Mouse (Mus musculus): ENCODE data around the gene Nap1l5. TPM values are rescaled to one million over a fixed set of nuclear protein-coding genes. Genes with fewer than 3 reads are reported as not detected.

Nap1l5 gene
- polyA plus RNA-seq, 1 experiment from 2014 or later: 0.19 TPM

- Histone ChIP-seq H3K27ac (ENCODE audit: low read depth) (no peak overlapping the region), H3K9me3 (ENCODE audit: low read length) (no peaks in the 10 kb centered on the region), H3K9ac (replicated peaks) (no peak overlapping the region), H3K36me3 (replicated peaks; ENCODE audit: insufficient read depth, low read length) (no peaks in the 10 kb centered on the region; the same call in 1 of the 2 replicates), H3K4me3 (ENCODE audit: low read depth, low read length) (no peak overlapping the region), H3K4me1 (ENCODE audit: insufficient read depth) (no peaks in the 10 kb centered on the region), H3K4me2 (ENCODE audit: low read depth, low read length) (no peak overlapping the region), H3K27me3 (ENCODE audit: insufficient read depth, low read length) (no peaks in the 10 kb centered on the region)
- DNase-seq (no peak), ATAC-seq (no peak)
- WGBS (ENCODE audit: insufficient replicate concordance): 75% methylated on average over 5 of the region's 5 CpGs
- TF ChIP-seq EP300 (IDR thresholded peaks at IDR 0.05; ENCODE audit: low read depth) (no peak), CTCF (IDR thresholded peaks at IDR 0.05; ENCODE audit: low read depth) (no peak)
Measured at GRCm38 (mm10) chr6:58913971-58914370, 7.1 kb upstream of the Nap1l5 start.

- WGBS (ENCODE audit: insufficient replicate concordance): 52% methylated on average over 3 of the region's 3 CpGs
- H3K4me2 ChIP-seq (ENCODE audit: low read depth, low read length): no peak overlapping the region
- no peaks in the 10 kb centered on the region for H3K9me3 ChIP-seq (ENCODE audit: low read length)
- H3K9ac ChIP-seq (replicated peaks): no peak overlapping the region
- no peak for ATAC-seq
- no peak for DNase-seq
- no peak overlapping the region for H3K4me3 ChIP-seq (ENCODE audit: low read depth, low read length)
- no peaks in the 10 kb centered on the region for H3K27me3 ChIP-seq (ENCODE audit: insufficient read depth, low read length)
- no peaks in the 10 kb centered on the region for H3K4me1 ChIP-seq (ENCODE audit: insufficient read depth)
- TF ChIP-seq CTCF (IDR thresholded peaks at IDR 0.05; ENCODE audit: low read depth) (no peak), EP300 (IDR thresholded peaks at IDR 0.05; ENCODE audit: low read depth) (no peak)
- H3K27ac ChIP-seq (ENCODE audit: low read depth): no peak overlapping the region
- no peaks in the 10 kb centered on the region; the same call in 1 of the 2 replicates for H3K36me3 ChIP-seq (replicated peaks; ENCODE audit: insufficient read depth, low read length)
Measured at GRCm38 (mm10) chr6:58913551-58913950, 6.7 kb upstream of the Nap1l5 start.

GRCm38 (mm10) chr6:58912842-58913241 lies 6.0 kb upstream of the Nap1l5 start:
- TF ChIP-seq EP300 (IDR thresholded peaks at IDR 0.05; ENCODE audit: low read depth) (no peak), CTCF (IDR thresholded peaks at IDR 0.05; ENCODE audit: low read depth) (no peak)
- ATAC-seq: no peak
- H3K36me3 ChIP-seq (replicated peaks; ENCODE audit: insufficient read depth, low read length): no peaks in the 10 kb centered on the region
- no peak overlapping the region for H3K9ac ChIP-seq (replicated peaks)
- 70% methylated on average over 5 of the region's 5 CpGs for WGBS (ENCODE audit: insufficient replicate concordance)
- no peaks in the 10 kb centered on the region for H3K9me3 ChIP-seq (ENCODE audit: low read length)
- H3K27me3 ChIP-seq (ENCODE audit: insufficient read depth, low read length): no peaks in the 10 kb centered on the region
- no peak for DNase-seq
- H3K4me3 ChIP-seq (ENCODE audit: low read depth, low read length): no peak overlapping the region
- no peak overlapping the region for H3K27ac ChIP-seq (ENCODE audit: low read depth)
- H3K4me2 ChIP-seq (ENCODE audit: low read depth, low read length): no peak overlapping the region
- H3K4me1 ChIP-seq (ENCODE audit: insufficient read depth): no peaks in the 10 kb centered on the region

- no peaks in the 10 kb centered on the region; the same call in 1 of the 2 replicates for H3K36me3 ChIP-seq (replicated peaks; ENCODE audit: insufficient read depth, low read length)
- no peaks in the 10 kb centered on the region for H3K27me3 ChIP-seq (ENCODE audit: insufficient read depth, low read length)
- H3K4me2 ChIP-seq (ENCODE audit: low read depth, low read length): no peak overlapping the region
- H3K9ac ChIP-seq (replicated peaks): no peak overlapping the region
- TF ChIP-seq CTCF (IDR thresholded peaks at IDR 0.05; ENCODE audit: low read depth) (no peak), EP300 (IDR thresholded peaks at IDR 0.05; ENCODE audit: low read depth) (no peak)
- no peaks in the 10 kb centered on the region for H3K4me1 ChIP-seq (ENCODE audit: insufficient read depth)
- no peak overlapping the region for H3K4me3 ChIP-seq (ENCODE audit: low read depth, low read length)
- DNase-seq (no peak), ATAC-seq (no peak)
- no peak overlapping the region for H3K27ac ChIP-seq (ENCODE audit: low read depth)
- H3K9me3 ChIP-seq (ENCODE audit: low read length): no peaks in the 10 kb centered on the region
- 69% methylated on average over 2 of the region's 2 CpGs for WGBS (ENCODE audit: insufficient replicate concordance)
Measured at GRCm38 (mm10) chr6:58907791-58908190, 915 bp upstream of the Nap1l5 start.

- H3K27ac ChIP-seq (ENCODE audit: low read depth): no peak overlapping the region
- H3K4me2 ChIP-seq (ENCODE audit: low read depth, low read length): no peak overlapping the region
- no peaks in the 10 kb centered on the region for H3K9me3 ChIP-seq (ENCODE audit: low read length)
- ATAC-seq (no peak), DNase-seq (no peak)
- H3K4me3 ChIP-seq (ENCODE audit: low read depth, low read length): no peak overlapping the region
- no peaks in the 10 kb centered on the region for H3K27me3 ChIP-seq (ENCODE audit: insufficient read depth, low read length)
- no peak overlapping the region for H3K9ac ChIP-seq (replicated peaks)
- 88% methylated on average over 8 of the region's 8 CpGs for WGBS (ENCODE audit: insufficient replicate concordance)
- no peaks in the 10 kb centered on the region for H3K4me1 ChIP-seq (ENCODE audit: insufficient read depth)
- TF ChIP-seq EP300 (IDR thresholded peaks at IDR 0.05; ENCODE audit: low read depth) (no peak), CTCF (IDR thresholded peaks at IDR 0.05; ENCODE audit: low read depth) (no peak)
- no peaks in the 10 kb centered on the region; the same call in 1 of the 2 replicates for H3K36me3 ChIP-seq (replicated peaks; ENCODE audit: insufficient read depth, low read length)
Measured at GRCm38 (mm10) chr6:58907336-58907735, 460 bp upstream of the Nap1l5 start.

GRCm38 (mm10) chr6:58904551-58904950 lies 2.3 kb downstream of the Nap1l5 start:
- Histone ChIP-seq H3K27me3 (ENCODE audit: insufficient read depth, low read length) (no peaks in the 10 kb centered on the region), H3K9me3 (ENCODE audit: low read length) (no peaks in the 10 kb centered on the region), H3K4me1 (ENCODE audit: insufficient read depth) (no peaks in the 10 kb centered on the region), H3K4me2 (ENCODE audit: low read depth, low read length) (no peak overlapping the region), H3K9ac (replicated peaks) (no peak overlapping the region), H3K27ac (ENCODE audit: low read depth) (no peak overlapping the region), H3K4me3 (ENCODE audit: low read depth, low read length) (no peak overlapping the region), H3K36me3 (replicated peaks; ENCODE audit: insufficient read depth, low read length) (no peaks in the 10 kb centered on the region; the same call in 1 of the 2 replicates)
- ATAC-seq (no peak), DNase-seq (no peak)
- no peak for TF ChIP-seq CTCF (IDR thresholded peaks at IDR 0.05; ENCODE audit: low read depth)
- no peak for TF ChIP-seq EP300 (IDR thresholded peaks at IDR 0.05; ENCODE audit: low read depth)
- WGBS (ENCODE audit: insufficient replicate concordance): 59% methylated on average over 3 of the region's 3 CpGs

- Histone ChIP-seq H3K4me2 (ENCODE audit: low read depth, low read length) (no peak overlapping the region), H3K27me3 (ENCODE audit: insufficient read depth, low read length) (no peaks in the 10 kb centered on the region), H3K36me3 (replicated peaks; ENCODE audit: insufficient read depth, low read length) (no peaks in the 10 kb centered on the region; the same call in 1 of the 2 replicates), H3K27ac (ENCODE audit: low read depth) (no peak overlapping the region), H3K9ac (replicated peaks) (no peak overlapping the region), H3K4me1 (ENCODE audit: insufficient read depth) (no peaks in the 10 kb centered on the region), H3K9me3 (ENCODE audit: low read length) (no peaks in the 10 kb centered on the region), H3K4me3 (ENCODE audit: low read depth, low read length) (no peak overlapping the region)
- DNase-seq (no peak), ATAC-seq (no peak)
- 46% methylated on average over 8 of the region's 8 CpGs for WGBS (ENCODE audit: insufficient replicate concordance)
- no peak for TF ChIP-seq CTCF (IDR thresholded peaks at IDR 0.05; ENCODE audit: low read depth)
- TF ChIP-seq EP300 (IDR thresholded peaks at IDR 0.05; ENCODE audit: low read depth): no peak
Measured at GRCm38 (mm10) chr6:58903171-58903570, 3.7 kb downstream of the Nap1l5 start.

All from liver, postnatal 0 days (tissue).